Comparison of ENCODE assay signal across 13 mouse cellular contexts in genomic region chr17:81479807-81480206, GRCm38 (mm10). TPM values are rescaled to one million over a fixed set of nuclear protein-coding genes. Genes with fewer than 3 reads are reported as not detected.
DNase-seq lines count a peak whose midpoint lies in the region; ATAC-seq and TF ChIP-seq lines count a peak whose summit lies in the region.
"Had no signal": no experiment of that assay in that cellular context is flagged by ENCODE, and none has a peak within 500 bp of the region (broad histone marks: within the 10 kb centered on the region; RNA-seq: fewer than 3 reads in every experiment).

No protein-coding gene starts in this region.

- H3K36me3 ChIP-seq in hindbrain, embryonic 12.5 days, result no peaks in the 10 kb centered on the region
- H3K36me3 ChIP-seq in hindbrain, embryonic 10.5 days, result no peaks in the 10 kb centered on the region
- H3K36me3 ChIP-seq in forebrain, embryonic 12.5 days (replicated peaks), result no peaks in the 10 kb centered on the region
- H3K36me3 ChIP-seq: heart, embryonic 12.5 days; liver, embryonic 12.5 days had no signal

- no peak for TF ChIP-seq CTCF in brain, embryonic 14.5 days (IDR thresholded peaks at IDR 0.05; ENCODE audit: borderline replicate concordance, extremely low read depth, insufficient read depth, insufficient read length)

- no peak overlapping the region for H3K9ac ChIP-seq in hindbrain, embryonic 12.5 days
- no peak overlapping the region for H3K9ac ChIP-seq in forebrain, embryonic 12.5 days
- H3K9ac ChIP-seq: heart, embryonic 12.5 days; liver, embryonic 12.5 days had no signal

- H3K4me1 ChIP-seq in hindbrain, embryonic 12.5 days, result peaks cover 16% of the 10 kb centered on the region
- H3K4me1 ChIP-seq in hindbrain, embryonic 10.5 days (replicated peaks), result peaks cover 18% of the 10 kb centered on the region
- H3K4me1 ChIP-seq in forebrain, embryonic 12.5 days, result peaks cover 15% of the 10 kb centered on the region
- H3K4me1 ChIP-seq: liver, embryonic 12.5 days had no signal

- no peaks in the 10 kb centered on the region for H3K9me3 ChIP-seq in hindbrain, embryonic 12.5 days (replicated peaks)
- no peaks in the 10 kb centered on the region for H3K9me3 ChIP-seq in hindbrain, embryonic 10.5 days
- no peaks in the 10 kb centered on the region for H3K9me3 ChIP-seq in forebrain, embryonic 12.5 days
- H3K9me3 ChIP-seq: heart, embryonic 12.5 days; liver, embryonic 12.5 days had no signal

- no peaks in the 10 kb centered on the region for H3K27me3 ChIP-seq in hindbrain, embryonic 12.5 days
- no peaks in the 10 kb centered on the region for H3K27me3 ChIP-seq in hindbrain, embryonic 10.5 days (ENCODE audit: insufficient read depth, poor library complexity, severe bottlenecking)
- 0 out of 2 replicates have a peak, but pooled peaks cover 3% of the 10 kb centered on the region for H3K27me3 ChIP-seq in forebrain, embryonic 12.5 days
- H3K27me3 ChIP-seq: heart, embryonic 12.5 days; liver, embryonic 12.5 days had no signal

- DNase-seq in hindbrain, embryonic 10.5 days (ENCODE audit: low spot score), result no peak
- peak; percentile 73 for DNase-seq in brain, embryonic 14.5 days (ENCODE audit: low read depth)
- DNase-seq in cerebellum, postnatal 10 days, result no peak
- DNase-seq in adrenal gland, postnatal 10 days, result no peak
- DNase-seq: cerebellum, adult 9-11 months had no signal

- no peak for TF ChIP-seq POLR2A in brain, embryonic 14.5 days (IDR thresholded peaks at IDR 0.05; ENCODE audit: borderline replicate concordance, extremely low read depth, insufficient read depth, insufficient read length, poor library complexity, severe bottlenecking)

- ATAC-seq in hindbrain, embryonic 12.5 days (ENCODE audit: low FRiP score), result no peak
- ATAC-seq in forebrain, embryonic 12.5 days (ENCODE audit: low FRiP score), result peak; percentile 45; the same call in 1 of the 2 replicates
- peak; percentile 86 for ATAC-seq in megakaryocyte-erythroid progenitor cell, adult 5-6 weeks (replicated peaks; ENCODE audit: low FRiP score, low TSS enrichment, poor library complexity, severe bottlenecking)
- ATAC-seq: liver, embryonic 12.5 days; Patski had no signal

- H3K27ac ChIP-seq in hindbrain, embryonic 12.5 days, result no peak overlapping the region
- H3K27ac ChIP-seq in hindbrain, embryonic 10.5 days, result no peak overlapping the region
- H3K27ac ChIP-seq in forebrain, embryonic 12.5 days, result no peak overlapping the region
- H3K27ac ChIP-seq: liver, embryonic 12.5 days had no signal

- WGBS in hindbrain, embryonic 12.5 days, result 63% methylated on average over 4 of the region's 4 CpGs
- 83% methylated on average over 4 of the region's 4 CpGs for WGBS in hindbrain, embryonic 10.5 days
- 31% methylated on average over 4 of the region's 4 CpGs for WGBS in forebrain, embryonic 12.5 days

- 0 out of 2 replicates have a peak overlapping the region, but pooled peaks have one; percentile 15 for H3K4me2 ChIP-seq in hindbrain, embryonic 12.5 days (replicated peaks)
- H3K4me2 ChIP-seq in forebrain, embryonic 12.5 days, result no peak overlapping the region
- H3K4me2 ChIP-seq: liver, embryonic 12.5 days had no signal

- H3K4me3 ChIP-seq in hindbrain, embryonic 12.5 days, result no peak overlapping the region
- no peak overlapping the region for H3K4me3 ChIP-seq in hindbrain, embryonic 10.5 days
- H3K4me3 ChIP-seq in forebrain, embryonic 12.5 days (replicated peaks), result no peak overlapping the region
- H3K4me3 ChIP-seq: heart, embryonic 12.5 days; liver, embryonic 12.5 days had no signal

RNA-seq across cellular contexts. Expression of gene Gm11096, which starts 38.2 kb away (rescaled TPM):
- not detected in 2 replicates for polyA plus RNA-seq in hindbrain, embryonic 12.5 days (2016; fragmentation: Nextera tagmentation; extraction: Ambion mirVana)
- not detected in 2 replicates for polyA plus RNA-seq in hindbrain, embryonic 10.5 days (2016; fragmentation: Nextera tagmentation; extraction: Ambion mirVana)
- polyA plus RNA-seq in brain, embryonic 14.5 days (2012; rRNA removed), result not detected in 2 replicates
- not detected in 2 replicates for polyA plus RNA-seq in forebrain, embryonic 12.5 days (2016; fragmentation: Nextera tagmentation; extraction: Ambion mirVana)
- total RNA-seq in megakaryocyte-erythroid progenitor cell, adult 5-6 weeks (2014; fragmentation: Nextera tagmentation), result not detected in 2 replicates
- total RNA-seq in megakaryocyte-erythroid progenitor cell, adult 5-6 weeks (2017), result not detected in 2 replicates
- not detected for total RNA-seq in adrenal gland, postnatal 10 days (2021)
- total RNA-seq: layer of hippocampus, adult 8-10 months; left cerebral cortex, postnatal 36 days had no signal
- polyA plus RNA-seq: heart, embryonic 12.5 days; liver, embryonic 12.5 days; Patski had no signal
